Mouse (Mus musculus) midbrain, postnatal 0 days (tissue): ENCODE measurements around the gene Pacrg. TPM values are rescaled to one million over a fixed set of nuclear protein-coding genes. Genes with fewer than 3 reads are reported as not detected.

ENCODE experiments used
- ATAC-seq: fragments of 200-750 bp; cut with Nextera tagmentation; 2 replicates; pipeline ENCODE4 v1.8.0; 2017; ENCODE audit warnings: moderate number of reproducible peaks, mild to moderate bottlenecking, moderate TSS enrichment, moderate library complexity; ENCODE audit not compliant: low FRiP score
- DNase-seq: peaks from one replicate; pipeline ENCODE4 v3.0.0-alpha.2; 2015; ENCODE audit warnings: low spot score
- H3K27ac ChIP-seq: fragments of 300-500 bp; sonication (generic); 2 replicates; pipeline ENCODE4 v1.5.1; 2014; ENCODE audit warnings: low read depth, mild to moderate bottlenecking, low read length, mixed read lengths
- H3K27me3 ChIP-seq: fragments of 300-500 bp; sonication (generic); 2 replicates; pipeline ENCODE4 v1.6.1; 2014; ENCODE audit warnings: low read length, control low read depth, mixed read lengths; ENCODE audit not compliant: insufficient read depth
- H3K36me3 ChIP-seq: fragments of 300-500 bp; sonication (generic); 2 replicates; pipeline ENCODE4 v1.6.1; 2014; ENCODE audit warnings: low read length, control low read depth, mixed read lengths; ENCODE audit not compliant: insufficient read depth
- H3K4me1 ChIP-seq: fragments of 300-500 bp; sonication (generic); 2 replicates; pipeline ENCODE4 v1.6.1; 2014; ENCODE audit warnings: mild to moderate bottlenecking, control low read depth, antibody characterized with exemption, low read length, mixed read lengths; ENCODE audit not compliant: insufficient read depth
- H3K4me2 ChIP-seq: fragments of 300-500 bp; sonication (generic); 2 replicates; pipeline ENCODE4 v1.6.1; 2014; ENCODE audit warnings: low read depth, mild to moderate bottlenecking, low read length, mixed read lengths; ENCODE audit not compliant: poor library complexity, severe bottlenecking
- H3K4me3 ChIP-seq: fragments of 300-500 bp; sonication (generic); 2 replicates; pipeline ENCODE4 v1.5.1; 2014; ENCODE audit warnings: low read depth, mild to moderate bottlenecking, low read length, moderate library complexity
- H3K9ac ChIP-seq: fragments of 300-500 bp; sonication (generic); replicated peaks from 2 replicates; pipeline ENCODE4 v1.6.1; 2014; ENCODE audit warnings: mild to moderate bottlenecking, low read length, moderate library complexity, mixed read lengths; ENCODE audit not compliant: poor library complexity, severe bottlenecking
- H3K9me3 ChIP-seq: fragments of 300-500 bp; sonication (generic); 2 replicates; pipeline ENCODE4 v1.6.1; 2016; ENCODE audit warnings: low read length, control low read depth
- CTCF ChIP-seq: IDR thresholded peaks from 2 replicates; pipeline ENCODE4 v1.5.1; 2016; ENCODE audit warnings: antibody characterized with exemption, mild to moderate bottlenecking
- WGBS: fragments of 180-500 bp; shearing (Covaris S2); extraction: QIAGEN DNeasy Blood & Tissue Kit; methylation state at CpG from one replicate; pipeline ENCODE4 v1.1.7; 2014; 5-methylcytosine and 5-hydroxymethylcytosine counted together
- polyA plus RNA-seq: library from polyadenylated mRNA; unstranded; fragments of >200 nt; fragmentation: Nextera tagmentation; extraction: Ambion mirVana; gene quantifications from 2 replicates; pipeline ENCODE4 v1.2.1, GENCODE M21; 2015
- total RNA-seq: library from RNA; depleted of rRNA; stranded (reverse); fragments of >200 nt; gene quantifications from 2 replicates; pipeline ENCODE4 v1.2.3, GENCODE M21; 2014

Gene Pacrg
- total and polyA plus RNA-seq, 2 experiments from 2014 or later: 14.6 to 23.0 TPM

DNA sequence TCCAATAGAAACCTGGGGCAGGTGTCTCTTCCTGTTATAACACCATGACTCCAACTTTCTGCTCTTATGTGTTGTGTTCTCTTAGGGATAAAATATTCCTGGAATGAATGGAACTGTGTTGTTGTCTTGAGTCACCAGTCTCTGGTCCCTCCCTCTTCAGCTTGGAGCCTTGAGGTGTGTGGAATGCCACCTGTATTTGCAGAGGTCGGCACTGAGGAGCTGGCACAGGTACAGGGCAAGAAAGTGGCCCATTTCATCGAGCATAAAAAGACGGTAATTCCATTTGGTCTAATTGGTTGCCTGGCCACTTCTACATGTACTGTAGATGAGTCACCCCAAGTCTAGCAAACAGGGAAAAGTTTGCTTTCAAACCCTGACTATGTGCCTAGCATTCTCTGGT, 376.5 kb downstream of the Pacrg start:
- no peak overlapping the region for H3K9ac ChIP-seq

DNA sequence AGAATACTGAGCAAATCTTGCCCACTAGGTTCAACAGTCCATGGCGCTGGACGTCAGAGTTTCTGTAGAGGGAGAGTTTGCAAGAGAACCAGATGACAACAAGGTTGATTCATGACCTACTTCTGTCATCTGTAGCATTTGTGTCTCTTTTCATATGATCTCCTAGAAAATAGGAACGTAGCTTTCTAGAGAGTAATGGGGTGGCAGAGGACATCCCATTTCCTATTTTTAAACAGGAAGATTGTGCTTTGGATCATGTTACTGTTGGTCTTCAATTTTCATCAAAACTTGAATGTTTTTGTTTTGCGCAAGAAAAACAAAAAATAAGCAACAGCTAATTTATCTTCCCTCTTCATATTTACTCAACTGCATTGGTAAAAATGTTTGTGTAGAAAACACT, 379.2 kb downstream of the Pacrg start:
- WGBS: 92% methylated on average over 4 of the region's 4 CpGs
- DNase-seq (no peak), ATAC-seq (no peak)
- Histone ChIP-seq H3K9me3 (no peaks in the 10 kb centered on the region), H3K4me2 (no peak overlapping the region), H3K9ac (no peak overlapping the region), H3K36me3 (no peaks in the 10 kb centered on the region), H3K27me3 (no peaks in the 10 kb centered on the region), H3K27ac (no peak overlapping the region), H3K4me1 (no peaks in the 10 kb centered on the region), H3K4me3 (no peak overlapping the region)
- no peak for TF ChIP-seq CTCF

More for the DNA sequence above, 376.5 kb downstream of the Pacrg start:
- no peak overlapping the region for H3K4me2 ChIP-seq
- H3K27me3 ChIP-seq: no peaks in the 10 kb centered on the region
- ATAC-seq: no peak
- no peaks in the 10 kb centered on the region for H3K36me3 ChIP-seq
- no peaks in the 10 kb centered on the region for H3K9me3 ChIP-seq
- no peak for DNase-seq
- H3K4me1 ChIP-seq: no peaks in the 10 kb centered on the region
- no peak for TF ChIP-seq CTCF
- 91% methylated on average over 3 of the region's 3 CpGs for WGBS
- no peak overlapping the region for H3K27ac ChIP-seq
- H3K4me3 ChIP-seq: no peak overlapping the region

DNA sequence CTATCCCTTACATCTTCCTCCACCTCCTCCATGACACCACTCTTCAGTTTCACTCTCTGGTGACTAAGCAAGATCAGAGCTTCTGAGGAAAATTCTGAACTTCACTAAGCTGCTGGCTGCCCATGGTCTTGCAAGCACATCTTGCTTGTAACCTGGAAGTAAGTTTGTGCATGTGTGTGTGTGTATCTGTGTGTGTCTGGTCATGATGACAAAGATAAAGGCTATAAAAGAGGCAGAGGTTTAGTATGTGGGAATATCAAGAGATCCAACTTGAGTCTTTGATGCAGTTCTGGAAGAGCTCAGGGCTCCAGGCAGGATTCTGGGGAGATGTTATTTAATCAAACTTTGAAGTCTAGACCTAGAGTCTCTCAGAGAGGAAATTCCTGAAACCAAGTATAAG, 381.4 kb downstream of the Pacrg start:
- ATAC-seq (no peak), DNase-seq (no peak)
- no peak for TF ChIP-seq CTCF
- no peaks in the 10 kb centered on the region for H3K36me3 ChIP-seq
- no peak overlapping the region for H3K27ac ChIP-seq
- no peaks in the 10 kb centered on the region; the same call in 1 of the 2 replicates for H3K4me1 ChIP-seq
- H3K4me2 ChIP-seq: no peak overlapping the region
- H3K27me3 ChIP-seq: no peaks in the 10 kb centered on the region
- no peak overlapping the region for H3K9ac ChIP-seq
- H3K9me3 ChIP-seq: no peaks in the 10 kb centered on the region
- no peak overlapping the region for H3K4me3 ChIP-seq

DNA sequence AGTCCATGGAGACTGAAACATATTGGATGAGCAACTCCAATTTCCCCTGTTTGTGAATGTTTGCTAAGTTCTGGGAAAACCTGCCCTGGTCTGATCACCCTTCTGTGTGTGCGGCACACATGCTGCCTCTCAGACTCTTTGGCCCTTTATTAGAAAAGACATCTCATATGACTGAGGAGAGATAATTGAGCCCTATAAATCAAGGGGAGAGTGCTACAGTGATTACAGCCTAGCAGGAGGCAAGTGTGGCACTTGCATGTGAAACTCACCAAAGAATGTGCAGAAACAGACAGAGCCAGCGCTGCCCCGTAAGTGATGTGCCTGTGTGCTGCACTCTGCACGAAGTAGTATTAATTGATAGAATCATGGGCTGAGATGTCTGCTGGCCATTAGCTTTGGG, 383.7 kb downstream of the Pacrg start:
- no peak for DNase-seq
- H3K4me2 ChIP-seq: no peak overlapping the region
- no peaks in the 10 kb centered on the region for H3K27me3 ChIP-seq
- H3K27ac ChIP-seq: no peak overlapping the region
- ATAC-seq: no peak
- 86% methylated on average over 4 of the region's 4 CpGs for WGBS
- H3K4me3 ChIP-seq: no peak overlapping the region
- no peaks in the 10 kb centered on the region for H3K9me3 ChIP-seq
- no peak overlapping the region for H3K9ac ChIP-seq
- TF ChIP-seq CTCF: no peak
- no peaks in the 10 kb centered on the region; the same call in 1 of the 2 replicates for H3K4me1 ChIP-seq
- no peaks in the 10 kb centered on the region for H3K36me3 ChIP-seq

DNA sequence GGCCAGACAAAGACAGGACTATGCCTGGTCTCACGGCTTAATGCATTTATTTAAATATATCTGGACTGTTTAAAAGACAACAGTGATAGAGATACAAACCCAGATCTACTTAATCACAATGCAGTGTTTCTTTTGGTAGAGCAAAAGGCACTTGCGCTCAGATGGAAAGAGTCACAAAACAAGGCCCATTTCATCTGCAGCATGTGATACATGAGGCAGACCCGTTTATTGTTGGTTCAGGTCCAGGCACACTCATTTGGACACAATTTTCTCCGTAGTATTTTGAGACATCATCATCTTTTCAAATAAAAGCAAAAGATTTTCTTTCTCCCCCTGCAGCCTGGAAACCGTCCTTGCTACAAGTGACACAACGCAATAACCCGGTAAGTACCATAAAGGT, 384.1 kb downstream of the Pacrg start:
- no peak for TF ChIP-seq CTCF
- 82% methylated on average over 7 of the region's 7 CpGs for WGBS
- DNase-seq (no peak), ATAC-seq (no peak)
- Histone ChIP-seq H3K4me2 (no peak overlapping the region), H3K27ac (no peak overlapping the region), H3K4me1 (no peaks in the 10 kb centered on the region; the same call in 1 of the 2 replicates), H3K9ac (no peak overlapping the region), H3K27me3 (no peaks in the 10 kb centered on the region), H3K4me3 (no peak overlapping the region), H3K36me3 (no peaks in the 10 kb centered on the region), H3K9me3 (no peaks in the 10 kb centered on the region)

GRCm38 (mm10) chr17:10454406-10454805, 385.7 kb downstream of the Pacrg start:
- DNase-seq (no peak), ATAC-seq (no peak)
- Histone ChIP-seq H3K36me3 (no peaks in the 10 kb centered on the region), H3K4me1 (no peaks in the 10 kb centered on the region; the same call in 1 of the 2 replicates), H3K4me3 (no peak overlapping the region), H3K27ac (no peak overlapping the region), H3K27me3 (no peaks in the 10 kb centered on the region), H3K9ac (no peak overlapping the region), H3K4me2 (no peak overlapping the region), H3K9me3 (no peaks in the 10 kb centered on the region)
- WGBS: 93% methylated on average over 8 of the region's 8 CpGs
- TF ChIP-seq CTCF: no peak
